Mouse (Mus musculus) kidney, adult 2 months (tissue): ENCODE measurements at regions not wholly inside any gene's neighbourhood (a gene's known extent, or its start where the extent isn't known, plus 50 kb on each side); places are given as distances from the start of the nearest gene placed in this dataset.

Source experiments
- DNase-seq: peaks from one replicate; pipeline ENCODE4 v3.0.0; 2021
- H3K27ac ChIP-seq: fragments of 200-500 bp; 2 replicates; pipeline ENCODE4 v1.5.1; 2012; ENCODE audit warnings: low read depth, low read length, control low read depth, inconsistent platforms; ENCODE audit not compliant: insufficient read depth
- H3K27me3 ChIP-seq: fragments of 200-500 bp; replicated peaks from 2 replicates; pipeline ENCODE4 v1.6.1; 2012; ENCODE audit warnings: mild to moderate bottlenecking, moderate library complexity, low read length, inconsistent platforms; ENCODE audit not compliant: control insufficient read depth, insufficient read depth
- H3K36me3 ChIP-seq: fragments of 200-500 bp; 2 replicates; pipeline ENCODE4 v1.6.1; 2012; ENCODE audit warnings: mild to moderate bottlenecking, moderate library complexity, low read length, inconsistent platforms; ENCODE audit not compliant: control insufficient read depth, insufficient read depth
- H3K4me1 ChIP-seq: fragments of 200-500 bp; 2 replicates; pipeline ENCODE4 v1.6.1; 2011; ENCODE audit warnings: low read length; ENCODE audit not compliant: control insufficient read depth, insufficient read depth
- H3K4me3 ChIP-seq: fragments of 200-500 bp; 2 replicates; pipeline ENCODE4 v1.5.1; 2011; ENCODE audit warnings: mild to moderate bottlenecking, low read depth, low read length, control low read depth; ENCODE audit not compliant: insufficient read depth
- CTCF ChIP-seq: fragments of 200-500 bp; conservative IDR thresholded peaks from 2 replicates; pipeline ENCODE4 v1.5.1; 2011; ENCODE audit warnings: low read depth, mild to moderate bottlenecking, control low read depth, low read length, moderate library complexity, mixed read lengths; ENCODE audit not compliant: insufficient read depth, insufficient read length
- POLR2A ChIP-seq: fragments of 200-500 bp; IDR thresholded peaks from one replicate; pipeline ENCODE4 v1.6.1; 2011; ENCODE audit warnings: low read depth, low read length, control low read depth
- WGBS: fragments of 180-500 bp; shearing (Covaris S2); methylation state at CpG from one replicate; pipeline ENCODE4 v1.1.7; 2018; 5-methylcytosine and 5-hydroxymethylcytosine counted together

GRCm38 (mm10) chr8:26848955-26849684, 128.0 kb upstream of the Zfp703 start:
- Histone ChIP-seq H3K27ac (no peak overlapping the region), H3K4me3 (no peak overlapping the region), H3K36me3 (no peaks in the 10 kb centered on the region), H3K4me1 (no peaks in the 10 kb centered on the region), H3K27me3 (no peaks in the 10 kb centered on the region)
- TF ChIP-seq CTCF (no peak), POLR2A (no peak)
- 69% methylated on average over 19 of the region's 19 CpGs for WGBS
- no peak for DNase-seq

GRCm38 (mm10) chr8:26851871-26852800, 125.0 kb upstream of the Zfp703 start:
- Histone ChIP-seq H3K36me3 (no peaks in the 10 kb centered on the region), H3K27ac (no peak overlapping the region), H3K27me3 (no peaks in the 10 kb centered on the region), H3K4me3 (no peak overlapping the region), H3K4me1 (no peaks in the 10 kb centered on the region)
- WGBS = 64% methylated on average over 18 of the region's 18 CpGs
- TF ChIP-seq CTCF = no peak
- TF ChIP-seq POLR2A = no peak
- DNase-seq = no peak

- 74% methylated on average over 8 of the region's 8 CpGs for WGBS
- TF ChIP-seq CTCF (no peak), POLR2A (no peak)
- H3K27ac ChIP-seq = no peak overlapping the region
- no peaks in the 10 kb centered on the region for H3K4me1 ChIP-seq
- no peak overlapping the region for H3K4me3 ChIP-seq
- no peak for DNase-seq
- no peaks in the 10 kb centered on the region for H3K27me3 ChIP-seq
- H3K36me3 ChIP-seq = no peaks in the 10 kb centered on the region
These were observed 124.2 kb upstream of the Zfp703 start for GRCm38 (mm10) chr8:26852921-26853320.

- Histone ChIP-seq H3K27ac (no peak overlapping the region), H3K27me3 (no peaks in the 10 kb centered on the region), H3K4me3 (no peak overlapping the region), H3K36me3 (no peaks in the 10 kb centered on the region), H3K4me1 (no peaks in the 10 kb centered on the region)
- no peak for TF ChIP-seq CTCF
- TF ChIP-seq POLR2A = no peak
- no peak for DNase-seq
- 66% methylated on average over 12 of the region's 12 CpGs for WGBS
These were observed 122.4 kb upstream of the Zfp703 start for GRCm38 (mm10) chr8:26854557-26855238.

GRCm38 (mm10) chr8:26855256-26855655, 121.9 kb upstream of the Zfp703 start:
- H3K4me3 ChIP-seq = no peak overlapping the region
- DNase-seq = no peak
- 71% methylated on average over 6 of the region's 6 CpGs for WGBS
- H3K4me1 ChIP-seq = no peaks in the 10 kb centered on the region
- H3K36me3 ChIP-seq = no peaks in the 10 kb centered on the region
- TF ChIP-seq POLR2A = no peak
- TF ChIP-seq CTCF = no peak
- H3K27me3 ChIP-seq = no peaks in the 10 kb centered on the region
- no peak overlapping the region for H3K27ac ChIP-seq

- H3K27me3 ChIP-seq = no peaks in the 10 kb centered on the region
- WGBS = 70% methylated on average over 2 of the region's 2 CpGs
- no peaks in the 10 kb centered on the region for H3K36me3 ChIP-seq
- no peak for DNase-seq
- H3K4me1 ChIP-seq = no peaks in the 10 kb centered on the region
- H3K4me3 ChIP-seq = no peak overlapping the region
- H3K27ac ChIP-seq = no peak overlapping the region
- TF ChIP-seq POLR2A = no peak
- no peak for TF ChIP-seq CTCF
These were observed 112.6 kb upstream of the Zfp703 start for GRCm38 (mm10) chr8:26864571-26864970.
